Mouse (Mus musculus): ENCODE measurements around the gene Gsta3. TPM values are rescaled to one million over a fixed set of nuclear protein-coding genes. Genes with fewer than 3 reads are reported as not detected.

Gsta3 gene
- polyA plus RNA-seq, 1 experiment, result 0.97 TPM

DNA sequence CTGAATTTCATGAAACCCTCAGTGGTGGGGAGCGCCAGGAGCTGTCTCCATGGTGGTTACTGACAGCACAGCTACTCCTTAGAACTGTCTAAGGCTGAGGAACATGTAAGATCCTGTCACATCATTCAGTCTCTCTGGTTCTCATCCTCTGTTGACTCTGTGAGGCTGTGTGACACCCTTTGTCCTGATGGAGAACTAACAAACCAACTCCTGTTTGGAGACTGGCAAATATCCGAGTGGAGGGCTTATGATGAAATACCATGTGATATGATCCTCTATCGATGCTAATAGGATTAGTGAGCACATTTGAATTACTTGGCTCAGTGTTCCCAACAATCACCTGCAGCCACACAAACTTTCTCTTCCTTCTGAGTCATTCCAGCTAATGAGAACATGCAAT is 5.7 kb downstream of the Gsta3 start:
- no peaks in the 10 kb centered on the region for H3K4me1 ChIP-seq (replicated peaks; ENCODE audit: control insufficient read depth, insufficient read depth, low read length)
- WGBS, result 92% methylated on average over 3 of the region's 3 CpGs
- H3K36me3 ChIP-seq (ENCODE audit: control insufficient read depth, insufficient read depth, low read length), result no peaks in the 10 kb centered on the region
- no peaks in the 10 kb centered on the region for H3K27me3 ChIP-seq (ENCODE audit: control insufficient read depth, insufficient read depth, low read length)
- no peak overlapping the region for H3K4me3 ChIP-seq (ENCODE audit: control insufficient read depth, insufficient read depth, low read length)
- no peak for TF ChIP-seq POLR2A (IDR thresholded peaks at IDR 0.05; ENCODE audit: control insufficient read depth, extremely low read depth, insufficient read depth, low read length, poor library complexity)
- TF ChIP-seq CTCF (IDR thresholded peaks at IDR 0.05; ENCODE audit: borderline replicate concordance, control insufficient read depth, extremely low read depth, insufficient read depth, low read length, poor library complexity), result no peak
- H3K27ac ChIP-seq (ENCODE audit: control insufficient read depth, insufficient read depth, low read length), result no peak overlapping the region
- no peak for DNase-seq

DNA sequence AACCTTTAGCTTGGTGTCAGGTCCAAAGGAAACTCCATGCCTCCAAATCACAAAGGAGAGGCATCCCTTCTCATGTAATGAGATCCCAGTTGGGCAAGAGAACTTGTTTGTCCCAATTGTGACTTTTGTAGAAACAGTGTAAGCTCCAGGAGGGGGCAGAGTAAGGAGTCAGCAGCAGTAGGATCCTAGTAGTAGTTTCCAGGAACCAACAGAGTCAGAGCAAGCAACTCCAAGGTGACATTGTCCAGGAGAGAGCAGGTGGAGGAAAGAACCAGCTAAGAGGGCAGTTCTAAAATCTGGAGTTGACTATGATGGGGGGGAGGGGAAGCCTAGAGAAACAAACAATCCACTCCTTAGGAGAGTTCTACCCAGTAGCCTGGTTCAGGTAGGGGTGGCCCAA is 7.5 kb downstream of the Gsta3 start:
- no peaks in the 10 kb centered on the region for H3K27me3 ChIP-seq (ENCODE audit: control insufficient read depth, insufficient read depth, low read length)
- TF ChIP-seq POLR2A (IDR thresholded peaks at IDR 0.05; ENCODE audit: control insufficient read depth, extremely low read depth, insufficient read depth, low read length, poor library complexity) (no peak), CTCF (IDR thresholded peaks at IDR 0.05; ENCODE audit: borderline replicate concordance, control insufficient read depth, extremely low read depth, insufficient read depth, low read length, poor library complexity) (no peak)
- no peak overlapping the region for H3K27ac ChIP-seq (ENCODE audit: control insufficient read depth, insufficient read depth, low read length)
- H3K36me3 ChIP-seq (ENCODE audit: control insufficient read depth, insufficient read depth, low read length), result no peaks in the 10 kb centered on the region
- DNase-seq, result no peak
- H3K4me3 ChIP-seq (ENCODE audit: control insufficient read depth, insufficient read depth, low read length), result no peak overlapping the region
- no peaks in the 10 kb centered on the region for H3K4me1 ChIP-seq (replicated peaks; ENCODE audit: control insufficient read depth, insufficient read depth, low read length)

DNA sequence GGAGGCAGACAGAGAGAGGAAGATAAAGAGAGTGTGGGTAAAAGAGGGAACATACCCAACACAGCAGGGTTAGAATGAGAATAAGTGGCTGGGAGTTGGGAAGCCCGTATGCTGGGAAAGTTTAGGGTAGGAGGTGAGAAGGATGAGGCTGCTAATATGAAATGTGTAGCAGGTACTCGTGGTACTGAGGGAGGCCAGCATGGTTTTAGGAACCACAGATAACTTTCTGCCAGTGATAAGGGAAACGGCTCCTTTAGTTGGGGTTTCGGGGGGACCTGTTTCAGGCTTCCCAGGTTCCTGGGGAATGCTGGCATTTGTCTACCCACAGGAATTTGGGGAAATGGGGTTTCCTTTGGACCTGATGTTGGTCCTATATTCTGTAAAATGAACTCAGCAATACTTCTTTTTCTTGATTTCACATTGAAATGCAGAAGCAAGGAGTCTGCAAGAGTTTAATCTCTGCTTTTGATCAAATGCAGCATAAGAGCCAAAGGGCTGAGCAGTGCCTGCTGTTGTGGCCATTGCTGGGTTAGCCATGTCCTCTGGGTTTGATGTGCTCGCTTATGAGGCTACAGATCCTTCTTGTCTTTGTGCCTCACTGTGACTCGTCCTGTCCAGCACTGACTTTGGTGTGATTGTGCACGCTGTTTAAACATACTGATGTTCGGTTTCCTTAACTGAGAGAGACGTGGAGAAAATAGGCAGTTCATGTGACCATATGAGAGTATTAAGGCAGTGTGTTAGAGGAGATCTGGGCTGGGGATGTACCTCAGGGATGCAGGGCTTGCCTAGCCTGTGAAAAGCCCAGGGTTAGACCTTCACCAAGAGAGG is 8.4 kb downstream of the Gsta3 start:
- no peaks in the 10 kb centered on the region for H3K4me1 ChIP-seq (replicated peaks; ENCODE audit: control insufficient read depth, insufficient read depth, low read length)
- TF ChIP-seq CTCF (IDR thresholded peaks at IDR 0.05; ENCODE audit: borderline replicate concordance, control insufficient read depth, extremely low read depth, insufficient read depth, low read length, poor library complexity) (no peak), POLR2A (IDR thresholded peaks at IDR 0.05; ENCODE audit: control insufficient read depth, extremely low read depth, insufficient read depth, low read length, poor library complexity) (no peak)
- 86% methylated on average over 9 of the region's 9 CpGs for WGBS
- no peak overlapping the region for H3K4me3 ChIP-seq (ENCODE audit: control insufficient read depth, insufficient read depth, low read length)
- H3K36me3 ChIP-seq (ENCODE audit: control insufficient read depth, insufficient read depth, low read length), result no peaks in the 10 kb centered on the region
- DNase-seq, result no peak
- no peaks in the 10 kb centered on the region for H3K27me3 ChIP-seq (ENCODE audit: control insufficient read depth, insufficient read depth, low read length)
- H3K27ac ChIP-seq (ENCODE audit: control insufficient read depth, insufficient read depth, low read length), result no peak overlapping the region

DNA sequence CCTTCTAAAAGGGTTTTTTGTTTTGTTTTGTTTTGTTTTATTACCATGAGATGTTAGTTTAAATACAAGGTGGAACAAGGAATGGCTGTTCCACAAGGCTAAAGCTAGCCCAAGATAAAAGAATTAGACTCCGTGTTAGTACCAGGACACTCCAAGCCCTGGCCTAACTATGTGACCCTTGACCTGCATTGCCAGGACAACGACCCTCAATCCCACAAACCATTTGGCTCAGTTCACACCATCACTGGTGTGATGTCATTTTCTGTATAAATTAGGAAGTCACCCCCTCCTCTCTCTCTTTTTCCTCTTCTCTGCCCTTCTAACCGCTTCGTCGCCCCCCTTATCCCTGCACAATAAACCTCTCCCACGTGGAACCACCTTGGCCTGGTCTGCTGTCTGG is 11.3 kb downstream of the Gsta3 start:
- no peaks in the 10 kb centered on the region for H3K4me1 ChIP-seq (replicated peaks; ENCODE audit: control insufficient read depth, insufficient read depth, low read length)
- H3K36me3 ChIP-seq (ENCODE audit: control insufficient read depth, insufficient read depth, low read length), result no peaks in the 10 kb centered on the region
- no peak overlapping the region for H3K4me3 ChIP-seq (ENCODE audit: control insufficient read depth, insufficient read depth, low read length)
- no peak for DNase-seq
- no peaks in the 10 kb centered on the region for H3K27me3 ChIP-seq (ENCODE audit: control insufficient read depth, insufficient read depth, low read length)
- WGBS, result 91% methylated on average over 6 of the region's 6 CpGs
- TF ChIP-seq POLR2A (IDR thresholded peaks at IDR 0.05; ENCODE audit: control insufficient read depth, extremely low read depth, insufficient read depth, low read length, poor library complexity) (no peak), CTCF (IDR thresholded peaks at IDR 0.05; ENCODE audit: borderline replicate concordance, control insufficient read depth, extremely low read depth, insufficient read depth, low read length, poor library complexity) (no peak)
- H3K27ac ChIP-seq (ENCODE audit: control insufficient read depth, insufficient read depth, low read length), result no peak overlapping the region

DNA sequence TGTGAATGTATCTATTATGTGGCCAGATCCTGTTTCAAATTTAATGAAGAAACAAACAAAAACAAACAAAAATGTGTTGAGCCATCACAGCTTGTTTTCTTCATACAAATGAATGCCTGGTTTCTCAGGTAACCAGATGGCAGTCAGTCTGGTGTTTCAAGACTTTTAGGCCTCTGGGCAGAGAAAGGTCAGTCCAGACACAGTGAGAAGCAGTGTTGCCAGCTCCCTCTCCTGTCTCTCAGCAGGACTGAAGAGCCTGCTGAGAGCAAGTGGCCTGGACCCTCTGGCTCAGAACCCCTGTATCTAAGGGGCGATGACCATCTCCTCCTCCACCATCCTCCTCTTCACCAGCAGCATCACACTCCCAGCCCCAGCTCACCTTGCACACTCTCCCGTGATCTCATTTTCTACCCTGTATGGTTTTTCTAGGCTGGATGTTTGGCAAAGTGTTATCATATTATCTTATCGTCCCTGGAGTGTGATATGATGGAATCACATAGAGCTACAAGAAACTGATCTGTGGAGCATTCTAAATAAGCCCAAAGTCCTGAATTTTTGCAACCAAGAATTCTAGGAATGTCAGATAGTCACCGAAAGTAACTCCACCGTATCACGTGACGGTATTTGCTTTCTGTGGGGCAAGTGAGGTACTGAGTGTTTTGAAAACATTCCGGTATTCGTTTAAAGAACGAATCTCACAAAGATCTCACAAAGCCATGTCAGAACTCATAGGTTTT is 12.3 kb downstream of the Gsta3 start:
- DNase-seq, result no peak
- Histone ChIP-seq H3K4me1 (replicated peaks; ENCODE audit: control insufficient read depth, insufficient read depth, low read length) (no peaks in the 10 kb centered on the region), H3K4me3 (ENCODE audit: control insufficient read depth, insufficient read depth, low read length) (no peak overlapping the region), H3K27ac (ENCODE audit: control insufficient read depth, insufficient read depth, low read length) (no peak overlapping the region), H3K27me3 (ENCODE audit: control insufficient read depth, insufficient read depth, low read length) (no peaks in the 10 kb centered on the region), H3K36me3 (ENCODE audit: control insufficient read depth, insufficient read depth, low read length) (no peaks in the 10 kb centered on the region)
- TF ChIP-seq POLR2A (IDR thresholded peaks at IDR 0.05; ENCODE audit: control insufficient read depth, extremely low read depth, insufficient read depth, low read length, poor library complexity) (no peak), CTCF (IDR thresholded peaks at IDR 0.05; ENCODE audit: borderline replicate concordance, control insufficient read depth, extremely low read depth, insufficient read depth, low read length, poor library complexity) (no peak)
- 92% methylated on average over 10 of the region's 10 CpGs for WGBS

DNA sequence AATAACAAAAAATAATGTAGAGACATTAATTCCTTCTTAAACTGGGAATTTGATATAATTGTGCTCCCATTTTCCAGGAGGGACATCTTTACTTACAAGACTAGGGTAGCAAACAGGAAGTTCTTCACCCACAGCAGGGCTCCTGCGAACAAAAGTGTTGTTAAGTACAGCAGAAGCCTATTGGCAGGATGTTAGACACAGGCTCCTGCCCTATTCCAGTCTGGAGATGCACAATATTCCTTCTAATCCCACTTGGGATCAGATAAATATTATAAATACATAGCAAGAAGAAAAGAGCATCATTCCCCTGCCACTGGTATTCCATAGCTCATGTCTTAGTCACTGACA is 12.9 kb downstream of the Gsta3 start:
- Histone ChIP-seq H3K4me1 (replicated peaks; ENCODE audit: control insufficient read depth, insufficient read depth, low read length) (no peaks in the 10 kb centered on the region), H3K36me3 (ENCODE audit: control insufficient read depth, insufficient read depth, low read length) (no peaks in the 10 kb centered on the region), H3K4me3 (ENCODE audit: control insufficient read depth, insufficient read depth, low read length) (no peak overlapping the region), H3K27ac (ENCODE audit: control insufficient read depth, insufficient read depth, low read length) (no peak overlapping the region), H3K27me3 (ENCODE audit: control insufficient read depth, insufficient read depth, low read length) (no peaks in the 10 kb centered on the region)
- DNase-seq, result no peak
- no peak for TF ChIP-seq CTCF (IDR thresholded peaks at IDR 0.05; ENCODE audit: borderline replicate concordance, control insufficient read depth, extremely low read depth, insufficient read depth, low read length, poor library complexity)
- no peak for TF ChIP-seq POLR2A (IDR thresholded peaks at IDR 0.05; ENCODE audit: control insufficient read depth, extremely low read depth, insufficient read depth, low read length, poor library complexity)
- 79% methylated on average over 1 of the region's 1 CpGs for WGBS

Measured in thymus, adult 2 months (tissue).